Comparison of ENCODE assay signal across 8 mouse cellular contexts in the genomic region with DNA sequence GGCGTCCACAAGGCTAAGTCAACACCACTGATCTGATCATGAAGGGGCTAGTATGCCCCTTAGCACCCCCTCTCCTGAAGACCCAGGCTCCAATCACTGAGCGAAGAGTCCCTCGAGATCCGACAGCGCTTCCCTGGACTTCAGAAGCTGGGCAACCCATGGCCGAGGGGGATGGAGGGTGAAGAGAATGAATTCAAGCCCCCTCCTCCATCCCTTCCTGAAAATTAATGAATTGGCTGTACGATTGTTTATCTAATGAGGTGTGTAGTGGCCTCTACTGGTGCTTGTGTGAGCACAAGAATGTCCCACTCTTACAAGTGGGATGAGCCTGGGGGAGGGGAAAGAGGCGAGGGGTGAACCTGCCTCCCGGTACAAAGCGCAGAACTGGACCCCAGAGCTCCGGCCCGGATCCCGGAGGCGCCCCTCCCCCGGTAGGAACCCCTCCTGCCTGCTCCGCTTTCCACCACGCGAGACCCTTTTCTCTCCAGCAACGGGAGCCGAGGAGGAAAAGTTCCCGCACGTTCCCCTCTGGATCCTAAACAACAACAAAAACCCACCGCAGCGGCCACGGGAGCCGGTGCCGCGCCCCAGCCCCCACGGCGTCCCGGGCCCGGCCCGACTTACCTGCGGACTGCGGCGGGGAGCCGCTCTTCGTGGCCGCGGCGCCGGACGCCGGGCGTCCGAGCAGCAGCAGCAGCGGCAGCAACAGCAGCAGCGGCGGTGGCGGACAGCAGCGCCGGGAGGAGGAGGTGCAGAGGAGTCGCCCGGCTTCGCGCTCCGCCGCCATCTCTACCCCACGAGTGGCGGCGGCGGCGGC. TPM values are rescaled to one million over a fixed set of nuclear protein-coding genes. Genes with fewer than 3 reads are reported as not detected.
DNase-seq lines count a peak whose midpoint lies in the region; ATAC-seq and TF ChIP-seq lines count a peak whose summit lies in the region.

No protein-coding gene starts in this region.

- WGBS in forebrain, embryonic 14.5 days = under 1% methylated on average over 59 of the region's 63 CpGs
- under 1% methylated on average over 57 of the region's 63 CpGs for WGBS in lung, embryonic 16.5 days

- H3K4me1 ChIP-seq in ES-E14 (ENCODE audit: control insufficient read depth in 2 of 2, insufficient read depth in 2 of 2, low read length in 2 of 2, poor library complexity in 1 of 2) = peaks cover 0 to 7% of the 10 kb centered on the region in 2 experiments; a peak in 1 of 4 replicates
- H3K4me1 ChIP-seq in brown adipose tissue, adult 24 weeks (ENCODE audit: control insufficient read depth, insufficient read depth, insufficient read length, low read length) = peaks cover 2% of the 10 kb centered on the region; the same call in 1 of the 2 replicates
- H3K4me1 ChIP-seq in forebrain, embryonic 14.5 days (ENCODE audit: control insufficient read depth, insufficient read depth, low read length) = peaks cover 20% of the 10 kb centered on the region
- peaks cover 9% of the 10 kb centered on the region; the same call in 1 of the 2 replicates for H3K4me1 ChIP-seq in lung, embryonic 16.5 days (replicated peaks; ENCODE audit: control insufficient read depth, insufficient read depth, low read length)

- ATAC-seq in forebrain, embryonic 14.5 days = peak; percentile 8
- peak; percentile 27 for ATAC-seq in lung, embryonic 16.5 days (ENCODE audit: low read depth)

- peak overlapping the region; percentile 62 for H3K27ac ChIP-seq in ES-E14 (ENCODE audit: insufficient read depth, low read depth, low read length, poor library complexity, severe bottlenecking)
- no peak overlapping the region for H3K27ac ChIP-seq in brown adipose tissue, adult 24 weeks (replicated peaks; ENCODE audit: low read depth, low read length)
- H3K27ac ChIP-seq in forebrain, embryonic 14.5 days (ENCODE audit: low read depth, low read length) = peak overlapping the region; percentile 100
- peak overlapping the region; percentile 100 for H3K27ac ChIP-seq in lung, embryonic 16.5 days (ENCODE audit: low read length)

- H3K4me3 ChIP-seq in ES-E14 (ENCODE audit: insufficient read depth in 1 of 2, low read depth in 1 of 2, low read length in 2 of 2, poor library complexity in 1 of 2, severe bottlenecking in 1 of 2) = peak overlapping the region; percentile 94 to 96
- H3K4me3 ChIP-seq in brown adipose tissue, adult 24 weeks (ENCODE audit: insufficient read depth, low read depth, low read length) = peak overlapping the region; percentile 70
- H3K4me3 ChIP-seq in forebrain, embryonic 14.5 days (ENCODE audit: low read depth, low read length) = peak overlapping the region; percentile 96
- peak overlapping the region; percentile 71 for H3K4me3 ChIP-seq in lung, embryonic 16.5 days (ENCODE audit: low read length)

- H3K27me3 ChIP-seq in forebrain, embryonic 14.5 days (replicated peaks; ENCODE audit: control insufficient read depth, insufficient read depth, low read length) = no peaks in the 10 kb centered on the region
- H3K27me3 ChIP-seq in lung, embryonic 16.5 days (ENCODE audit: control insufficient read depth, insufficient read depth, low read depth, low read length) = no peaks in the 10 kb centered on the region

- H3K9me3 ChIP-seq in ES-E14 (ENCODE audit: control insufficient read depth, insufficient read depth, low read depth, low read length) = no peaks in the 10 kb centered on the region
- H3K9me3 ChIP-seq in forebrain, embryonic 14.5 days (replicated peaks; ENCODE audit: control insufficient read depth, low read length) = no peaks in the 10 kb centered on the region
- H3K9me3 ChIP-seq in lung, embryonic 16.5 days (ENCODE audit: control insufficient read depth, low read length) = no peaks in the 10 kb centered on the region

- in situ Hi-C loops in ES-E14 (cut with MboI; ENCODE audit: low sequenced_read_pairs in 2 of 2, unreplicated experiment in 2 of 2) = no loop called here

- no peaks in the 10 kb centered on the region for H3K36me3 ChIP-seq in ES-E14 (ENCODE audit: control insufficient read depth, insufficient read depth, low read length, poor library complexity, severe bottlenecking)
- H3K36me3 ChIP-seq in forebrain, embryonic 14.5 days (ENCODE audit: control insufficient read depth, insufficient read depth, low read length) = no peaks in the 10 kb centered on the region
- no peaks in the 10 kb centered on the region for H3K36me3 ChIP-seq in lung, embryonic 16.5 days (ENCODE audit: control insufficient read depth, insufficient read depth, low read length)

- peak overlapping the region; percentile 79 for H3K9ac ChIP-seq in ES-E14 (ENCODE audit: insufficient read depth, low read depth, low read length, poor library complexity, severe bottlenecking)
- H3K9ac ChIP-seq in forebrain, embryonic 14.5 days (ENCODE audit: low read length) = peak overlapping the region; percentile 99
- peak overlapping the region; percentile 97 for H3K9ac ChIP-seq in lung, embryonic 16.5 days (ENCODE audit: low read length)

- peak overlapping the region; percentile 77 for H3K4me2 ChIP-seq in forebrain, embryonic 14.5 days (ENCODE audit: low read length)
- peak overlapping the region; percentile 77 for H3K4me2 ChIP-seq in lung, embryonic 16.5 days (ENCODE audit: low read depth, low read length)

- peak; percentile 33 for DNase-seq in ES-E14 (ENCODE audit: low read depth, low spot score)
- peak; percentile 72 for DNase-seq in forebrain, embryonic 14.5 days (ENCODE audit: low spot score)
- DNase-seq in heart, postnatal 4 days = peak; percentile 53
- peak; percentile 33 to 36 for DNase-seq in layer of hippocampus, postnatal 25 days (ENCODE audit: extremely low spot score in 1 of 2, low spot score in 1 of 2)
- peak; percentile 35 for DNase-seq in retina, postnatal 7 days (ENCODE audit: low read depth, low spot score)
- no peak for DNase-seq in natural killer cell, adult 2 months (ENCODE audit: low spot score in 2 of 2)

TF ChIP-seq in ES-E14, 5 proteins besides CTCF, POLR2A, EP300 and RAD21:
- TF ChIP-seq ZNF384 (IDR thresholded peaks at IDR 0.05; ENCODE audit: low read depth, low read length) = no peak
- TF ChIP-seq CHD2 (IDR thresholded peaks at IDR 0.05; ENCODE audit: low read depth, low read length) = no peak
- TF ChIP-seq MAFK (IDR thresholded peaks at IDR 0.05; ENCODE audit: insufficient read depth, low read depth, low read length) = no peak
- TF ChIP-seq ZC3H11A (IDR thresholded peaks at IDR 0.05; ENCODE audit: borderline replicate concordance, low read depth, low read length) = no peak
- TF ChIP-seq HCFC1 (IDR thresholded peaks at IDR 0.05; ENCODE audit: borderline replicate concordance, insufficient read depth, low read length) = no peak
TF ChIP-seq in ES-E14: peak in this region for 0.

RNA-seq across cellular contexts. Expression of gene Neo1, which starts 0.7 kb away (rescaled TPM):
- 35.7 and 43.7 TPM in 2 replicates for total RNA-seq in ES-E14 (2012; rRNA removed)
- polyA plus RNA-seq in brown adipose tissue, adult 24 weeks (2012; ENCODE audit: insufficient read depth, insufficient read length, missing spikeins) = 6.8 and 7.3 TPM in 2 replicates
- polyA plus RNA-seq in forebrain, embryonic 14.5 days (2014; fragmentation: Nextera tagmentation; extraction: Ambion mirVana) = 41.7 and 50.9 TPM in 2 replicates
- total RNA-seq in heart, postnatal 4 days (2021) = 10 to 100 TPM; 72.3 to 72.8 TPM
- 10 to 100 TPM; 86.9 to 88.5 TPM for total RNA-seq in layer of hippocampus, postnatal 25 days (2021)
- polyA plus RNA-seq in lung, embryonic 16.5 days (2015; fragmentation: Nextera tagmentation; extraction: Ambion mirVana) = 38.9 and 39.1 TPM in 2 replicates

Comparison
In these comparisons a context has a peak if more than half of its experiments do, and no peak if none do; other contexts are left out.
1. DNase-seq: peak in ES-E14 (single experiment), forebrain, embryonic 14.5 days (single experiment), heart, postnatal 4 days (single experiment), layer of hippocampus, postnatal 25 days (2 of 2) and retina, postnatal 7 days (single experiment); none in natural killer cell, adult 2 months (0 of 2).
2. Peak in every context shown above with its lines, with median percentiles within 50 percentile points of each other: H3K4me3 ChIP-seq and H3K9ac ChIP-seq.